Mouse (Mus musculus): ENCODE results near the gene Gpr182. TPM values are rescaled to one million over a fixed set of nuclear protein-coding genes. Genes with fewer than 3 reads are reported as not detected.

Gene Gpr182
- total and polyA plus RNA-seq, 2 experiments from 2014 or later: 1.3 to 1.7 TPM

DNA sequence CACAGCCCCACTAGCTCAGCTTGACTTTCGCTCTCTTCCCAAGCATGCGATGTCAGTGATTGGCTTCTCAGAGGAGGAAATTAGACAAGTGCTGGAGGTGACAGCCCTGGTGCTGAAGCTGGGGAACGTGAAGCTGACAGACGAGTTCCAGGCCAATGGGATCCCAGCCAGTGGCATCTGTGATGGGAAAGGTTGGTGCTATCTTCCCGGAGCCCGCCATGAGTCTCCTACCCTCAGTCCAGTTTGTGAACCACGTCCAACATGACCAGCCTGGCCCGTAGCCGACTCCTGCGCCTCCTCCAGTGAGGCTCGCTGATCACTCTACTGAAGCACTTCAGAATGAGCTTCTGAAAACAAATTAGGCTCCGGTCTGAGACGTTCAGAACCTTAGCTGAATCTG is 41.2 kb downstream of the Gpr182 start:
- H3K36me3 ChIP-seq (ENCODE audit: insufficient read depth): no peaks in the 10 kb centered on the region
- H3K4me2 ChIP-seq (ENCODE audit: low read depth): no peak overlapping the region
- no peak for TF ChIP-seq CTCF (IDR thresholded peaks at IDR 0.05; ENCODE audit: low read depth)
- H3K4me3 ChIP-seq (ENCODE audit: low read depth, low read length): no peak overlapping the region
- ATAC-seq: no peak
- H3K9ac ChIP-seq: no peak overlapping the region
- H3K9me3 ChIP-seq (ENCODE audit: low read length): no peaks in the 10 kb centered on the region
- H3K27me3 ChIP-seq (ENCODE audit: insufficient read depth, low read length): no peaks in the 10 kb centered on the region
- no peak overlapping the region for H3K27ac ChIP-seq (ENCODE audit: low read depth, low read length)
- WGBS: 78% methylated on average over 13 of the region's 13 CpGs
- DNase-seq: no peak
- no peaks in the 10 kb centered on the region for H3K4me1 ChIP-seq (ENCODE audit: insufficient read depth)

DNA sequence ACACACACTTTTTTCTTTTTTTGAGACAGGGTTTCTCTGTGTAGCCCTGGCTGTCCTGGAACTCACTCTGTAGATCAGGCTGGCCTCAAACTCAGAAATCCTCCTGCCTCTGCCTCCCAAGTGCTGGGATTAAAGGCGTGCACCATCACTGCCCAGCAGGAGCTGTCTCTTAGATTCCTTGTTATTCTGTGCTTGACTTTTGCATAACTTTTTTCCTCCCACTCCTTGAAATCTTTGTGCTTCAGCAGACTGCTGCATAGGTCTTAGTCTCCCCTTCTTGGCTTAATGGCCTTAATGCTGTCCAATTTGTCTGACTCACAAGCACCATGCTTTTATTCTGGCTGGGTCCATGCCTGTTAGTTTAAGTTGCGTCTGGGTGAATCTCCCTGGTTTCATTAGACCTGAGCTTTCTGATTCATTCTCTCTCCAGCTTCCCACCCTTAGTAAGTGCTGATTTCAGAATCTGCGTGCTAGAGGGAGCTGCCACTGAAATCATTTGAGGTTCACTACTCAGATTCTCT is 42.6 kb downstream of the Gpr182 start:
- ATAC-seq: no peak
- WGBS: 77% methylated on average over 3 of the region's 3 CpGs
- H3K4me3 ChIP-seq (ENCODE audit: low read depth, low read length): no peak overlapping the region
- H3K4me1 ChIP-seq (ENCODE audit: insufficient read depth): no peaks in the 10 kb centered on the region
- no peak overlapping the region for H3K27ac ChIP-seq (ENCODE audit: low read depth, low read length)
- no peak overlapping the region for H3K9ac ChIP-seq
- TF ChIP-seq CTCF (IDR thresholded peaks at IDR 0.05; ENCODE audit: low read depth): no peak
- H3K36me3 ChIP-seq (ENCODE audit: insufficient read depth): no peaks in the 10 kb centered on the region
- no peaks in the 10 kb centered on the region for H3K27me3 ChIP-seq (ENCODE audit: insufficient read depth, low read length)
- no peak for DNase-seq
- H3K4me2 ChIP-seq (ENCODE audit: low read depth): no peak overlapping the region
- no peaks in the 10 kb centered on the region for H3K9me3 ChIP-seq (ENCODE audit: low read length)

DNA sequence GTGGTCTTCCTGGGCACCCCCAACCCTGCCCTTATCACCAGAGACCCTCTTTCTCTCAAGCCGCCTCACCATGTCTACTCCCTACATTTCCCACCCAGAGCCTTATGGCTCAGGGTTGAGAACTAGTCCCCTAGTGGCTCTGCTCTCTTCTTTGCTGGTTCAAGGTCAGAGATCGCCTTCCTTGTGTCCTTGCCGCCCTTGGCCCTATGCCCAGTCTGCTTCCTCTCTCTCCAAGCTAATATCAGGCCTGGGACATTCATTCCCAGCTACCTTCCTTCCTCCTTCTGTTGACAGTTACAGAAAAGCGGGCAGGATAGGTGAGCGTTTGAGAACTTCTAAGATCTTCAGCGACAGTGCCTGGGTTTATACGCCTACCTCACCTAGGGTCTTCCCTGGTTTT is 43.8 kb downstream of the Gpr182 start:
- Histone ChIP-seq H3K9ac (no peak overlapping the region), H3K4me2 (ENCODE audit: low read depth) (no peak overlapping the region), H3K36me3 (ENCODE audit: insufficient read depth) (no peaks in the 10 kb centered on the region), H3K9me3 (ENCODE audit: low read length) (no peaks in the 10 kb centered on the region), H3K27ac (ENCODE audit: low read depth, low read length) (no peak overlapping the region), H3K4me3 (ENCODE audit: low read depth, low read length) (no peak overlapping the region), H3K4me1 (ENCODE audit: insufficient read depth) (no peaks in the 10 kb centered on the region), H3K27me3 (ENCODE audit: insufficient read depth, low read length) (no peaks in the 10 kb centered on the region)
- 87% methylated on average over 7 of the region's 7 CpGs for WGBS
- DNase-seq (no peak), ATAC-seq (no peak)
- no peak for TF ChIP-seq CTCF (IDR thresholded peaks at IDR 0.05; ENCODE audit: low read depth)

DNA sequence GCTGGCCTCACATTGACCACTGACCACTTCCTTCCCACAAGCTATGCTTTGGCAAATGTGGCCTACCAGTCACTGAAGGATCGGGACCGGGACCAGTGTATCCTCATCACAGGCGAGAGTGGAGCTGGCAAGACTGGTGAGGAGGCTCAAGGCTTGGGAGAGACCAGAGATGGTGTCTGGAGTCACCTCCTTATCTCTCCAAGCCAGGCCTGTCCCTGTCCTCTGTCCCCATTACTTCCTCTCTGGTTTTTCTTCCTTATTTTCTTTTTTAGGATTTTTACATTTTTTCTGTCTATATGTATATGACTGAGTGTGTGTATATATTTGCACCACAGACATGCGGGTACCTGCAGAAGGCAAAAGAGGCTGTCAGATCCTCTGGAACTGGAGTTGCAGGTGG is 45.7 kb downstream of the Gpr182 start:
- H3K27ac ChIP-seq (ENCODE audit: low read depth, low read length): no peak overlapping the region
- no peaks in the 10 kb centered on the region for H3K27me3 ChIP-seq (ENCODE audit: insufficient read depth, low read length)
- H3K9ac ChIP-seq: no peak overlapping the region
- DNase-seq (no peak), ATAC-seq (no peak)
- no peak overlapping the region for H3K4me2 ChIP-seq (ENCODE audit: low read depth)
- H3K36me3 ChIP-seq (ENCODE audit: insufficient read depth): no peaks in the 10 kb centered on the region
- no peak for TF ChIP-seq CTCF (IDR thresholded peaks at IDR 0.05; ENCODE audit: low read depth)
- no peak overlapping the region for H3K4me3 ChIP-seq (ENCODE audit: low read depth, low read length)
- WGBS: 94% methylated on average over 4 of the region's 4 CpGs
- no peaks in the 10 kb centered on the region for H3K9me3 ChIP-seq (ENCODE audit: low read length)
- no peaks in the 10 kb centered on the region for H3K4me1 ChIP-seq (ENCODE audit: insufficient read depth)

DNA sequence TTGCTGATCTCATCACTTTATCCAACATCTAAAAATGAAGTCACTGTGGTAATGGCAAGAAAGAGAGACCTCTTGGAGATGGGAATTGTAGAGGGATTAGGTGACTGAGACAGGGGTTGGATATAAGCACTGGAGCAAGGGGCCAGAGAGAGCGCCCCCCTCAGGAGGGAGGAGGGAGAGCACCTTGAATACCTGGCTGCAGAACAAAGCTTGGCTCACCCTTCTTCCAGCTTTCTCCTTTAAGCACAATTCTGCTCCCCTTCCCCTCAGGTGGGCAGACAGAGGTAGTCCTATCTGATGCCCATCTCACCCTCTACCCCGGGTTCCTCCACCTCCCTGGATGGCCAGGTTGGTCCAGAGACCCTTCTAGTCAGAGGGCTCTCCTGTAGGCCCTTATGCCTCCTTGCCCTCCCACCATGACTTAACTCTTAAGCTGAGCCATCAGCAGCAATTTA is 46.7 kb downstream of the Gpr182 start, which contains the start of gene Myo1a:
Myo1a (plus strand) TSS at position 405 of the 455 bp plus-strand sequence.
- Histone ChIP-seq H3K36me3 (ENCODE audit: insufficient read depth) (no peaks in the 10 kb centered on the region), H3K4me2 (ENCODE audit: low read depth) (no peak within 1 kb of the TSS), H3K27ac (ENCODE audit: low read depth, low read length) (no peak within 1 kb of the TSS), H3K9ac (no peak within 1 kb of the TSS), H3K27me3 (ENCODE audit: insufficient read depth, low read length) (no peaks in the 10 kb centered on the region), H3K9me3 (ENCODE audit: low read length) (no peaks in the 10 kb centered on the region), H3K4me3 (ENCODE audit: low read depth, low read length) (no peak within 1 kb of the TSS), H3K4me1 (ENCODE audit: insufficient read depth) (no peaks in the 10 kb centered on the region)
- ATAC-seq: no peak
- TF ChIP-seq CTCF (IDR thresholded peaks at IDR 0.05; ENCODE audit: low read depth): no peak
- no peak for DNase-seq
- 80% methylated on average over 2 of the region's 2 CpGs for WGBS

DNA sequence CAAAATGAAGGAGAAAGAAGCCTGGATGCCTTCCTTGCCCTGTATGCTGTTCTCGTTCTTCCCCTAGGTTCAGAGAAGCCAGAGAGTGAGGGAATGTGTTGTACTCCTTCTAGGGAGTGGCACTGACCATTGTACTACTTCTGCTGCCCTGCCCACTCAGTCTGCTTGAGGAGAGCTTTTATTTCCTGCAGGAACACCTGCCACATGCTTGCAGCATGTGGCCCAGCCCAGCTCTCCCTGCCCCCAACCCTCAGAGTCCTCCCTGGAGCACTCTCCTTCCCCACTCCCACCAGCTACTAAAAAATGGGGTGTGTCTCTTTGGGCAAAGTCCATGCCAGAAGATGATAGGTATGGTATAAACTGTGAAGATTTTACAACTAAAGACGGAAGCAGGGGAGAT is 47.2 kb downstream of the Gpr182 start:
- no peak overlapping the region for H3K27ac ChIP-seq (ENCODE audit: low read depth, low read length)
- ATAC-seq (no peak), DNase-seq (no peak)
- H3K27me3 ChIP-seq (ENCODE audit: insufficient read depth, low read length): no peaks in the 10 kb centered on the region
- 67% methylated on average over 2 of the region's 2 CpGs for WGBS
- H3K4me1 ChIP-seq (ENCODE audit: insufficient read depth): no peaks in the 10 kb centered on the region
- TF ChIP-seq CTCF (IDR thresholded peaks at IDR 0.05; ENCODE audit: low read depth): no peak
- H3K36me3 ChIP-seq (ENCODE audit: insufficient read depth): no peaks in the 10 kb centered on the region
- H3K9ac ChIP-seq: no peak overlapping the region
- H3K4me3 ChIP-seq (ENCODE audit: low read depth, low read length): no peak overlapping the region
- H3K4me2 ChIP-seq (ENCODE audit: low read depth): no peak overlapping the region
- H3K9me3 ChIP-seq (ENCODE audit: low read length): no peaks in the 10 kb centered on the region

DNA sequence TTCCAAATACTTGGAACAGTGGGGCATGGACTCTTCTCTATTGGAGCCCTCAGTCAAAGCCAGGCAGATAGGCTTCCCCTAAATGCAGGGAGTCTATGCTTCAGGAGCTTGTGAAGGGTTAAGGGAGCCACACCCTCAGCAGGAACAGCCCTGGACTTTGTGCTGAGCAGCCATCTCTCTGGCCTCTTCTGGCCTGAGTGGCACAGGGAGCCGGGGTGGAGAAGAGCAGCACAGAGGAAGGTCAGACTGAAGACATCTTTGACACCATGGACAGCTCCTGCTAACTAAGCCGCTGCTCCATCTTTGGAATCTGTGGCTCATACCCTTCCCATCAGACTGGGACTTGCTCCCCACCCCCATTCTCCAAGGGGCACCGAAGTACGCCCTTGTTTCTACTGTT is 48.2 kb downstream of the Gpr182 start:
- 47% methylated on average over 4 of the region's 4 CpGs for WGBS
- Histone ChIP-seq H3K9ac (no peak overlapping the region), H3K27me3 (ENCODE audit: insufficient read depth, low read length) (no peaks in the 10 kb centered on the region), H3K4me3 (ENCODE audit: low read depth, low read length) (no peak overlapping the region), H3K9me3 (ENCODE audit: low read length) (no peaks in the 10 kb centered on the region), H3K36me3 (ENCODE audit: insufficient read depth) (0 out of 2 replicates have a peak, but pooled peaks cover under 1% of the 10 kb centered on the region), H3K4me1 (ENCODE audit: insufficient read depth) (no peaks in the 10 kb centered on the region), H3K4me2 (ENCODE audit: low read depth) (no peak overlapping the region), H3K27ac (ENCODE audit: low read depth, low read length) (no peak overlapping the region)
- TF ChIP-seq CTCF (IDR thresholded peaks at IDR 0.05; ENCODE audit: low read depth): no peak
- ATAC-seq (no peak), DNase-seq (no peak)
